Mouse (Mus musculus) lung, adult 2 months (tissue): Measurements from ENCODE around the gene Taf4. TPM values are rescaled to one million over a fixed set of nuclear protein-coding genes. Genes with fewer than 3 reads are reported as not detected.

Source experiments
- DNase-seq: peaks from one replicate; pipeline ENCODE4 v3.0.0; 2022
- H3K4me1 ChIP-seq: fragments of 200-500 bp; 2 replicates; pipeline ENCODE4 v1.6.1; 2011; ENCODE audit warnings: low read length; ENCODE audit not compliant: control insufficient read depth, insufficient read depth
- H3K4me3 ChIP-seq: fragments of 200-500 bp; replicated peaks from 2 replicates; pipeline ENCODE3; 2011; ENCODE audit warnings: low read depth, mild to moderate bottlenecking, control low read depth, low read length; ENCODE audit errors: extremely low read depth
- CTCF ChIP-seq: fragments of 200-500 bp; IDR thresholded peaks from 2 replicates; pipeline ENCODE4 v1.5.1; 2011; ENCODE audit warnings: mild to moderate bottlenecking, low read length, control low read depth; ENCODE audit not compliant: insufficient read depth
- POLR2A ChIP-seq: fragments of 200-500 bp; IDR thresholded peaks from 2 replicates; pipeline ENCODE4 v1.6.1; 2011; ENCODE audit warnings: low read depth, mild to moderate bottlenecking, control low read depth, low read length, borderline replicate concordance; ENCODE audit errors: extremely low read depth
- WGBS: fragments of 180-500 bp; shearing (Covaris S2); methylation state at CpG from one replicate; pipeline ENCODE4 v1.1.7; 2018; 5-methylcytosine and 5-hydroxymethylcytosine counted together
- polyA plus RNA-seq: library from polyadenylated mRNA; depleted of rRNA; stranded (reverse); fragments of >200 nt; gene quantifications from 2 replicates; pipeline ENCODE4 v1.2.3, GENCODE M21; 2012

Taf4 gene
- polyA plus RNA-seq, 1 experiment: 11.5 TPM

- no peak overlapping the region for H3K4me3 ChIP-seq
- no peak for DNase-seq
- 86% methylated on average over 1 of the region's 1 CpGs for WGBS
- no peaks in the 10 kb centered on the region for H3K4me1 ChIP-seq
- TF ChIP-seq POLR2A: no peak
- TF ChIP-seq CTCF: no peak
Observed at GRCm38 (mm10) chr2:179985695-179986094, 9.2 kb upstream of the Taf4 start.

- Histone ChIP-seq H3K4me1 (0 out of 2 replicates have a peak, but pooled peaks cover 2% of the 10 kb centered on the region), H3K4me3 (no peak overlapping the region)
- TF ChIP-seq CTCF: no peak
- no peak for TF ChIP-seq POLR2A
- no peak for DNase-seq
- WGBS: 37% methylated on average over 7 of the region's 7 CpGs
Observed at GRCm38 (mm10) chr2:179984830-179985229, 8.4 kb upstream of the Taf4 start.

GRCm38 (mm10) chr2:179982715-179983114 is 6.3 kb upstream of the Taf4 start:
- no peak for TF ChIP-seq CTCF
- no peak for TF ChIP-seq POLR2A
- no peak for DNase-seq
- 89% methylated on average over 3 of the region's 3 CpGs for WGBS
- Histone ChIP-seq H3K4me3 (no peak overlapping the region), H3K4me1 (0 out of 2 replicates have a peak, but pooled peaks cover 2% of the 10 kb centered on the region)

- no peak for DNase-seq
- Histone ChIP-seq H3K4me3 (no peak overlapping the region), H3K4me1 (peaks cover 6% of the 10 kb centered on the region)
- TF ChIP-seq CTCF: no peak
- no peak for TF ChIP-seq POLR2A
- 52% methylated on average over 4 of the region's 4 CpGs for WGBS
Observed at GRCm38 (mm10) chr2:179980616-179981015, 4.2 kb upstream of the Taf4 start.

GRCm38 (mm10) chr2:179979836-179980235 is 3.4 kb upstream of the Taf4 start:
- TF ChIP-seq POLR2A (no peak), CTCF (no peak)
- DNase-seq: no peak
- 49% methylated on average over 8 of the region's 8 CpGs for WGBS
- Histone ChIP-seq H3K4me1 (peaks cover 8% of the 10 kb centered on the region), H3K4me3 (no peak overlapping the region)

- H3K4me1 ChIP-seq: peaks cover 19% of the 10 kb centered on the region
- no peak overlapping the region for H3K4me3 ChIP-seq
- WGBS: 82% methylated on average over 3 of the region's 3 CpGs
- no peak for DNase-seq
- TF ChIP-seq CTCF (no peak), POLR2A (no peak)
Observed at GRCm38 (mm10) chr2:179978250-179978649, 1.8 kb upstream of the Taf4 start.

- peaks cover 20% of the 10 kb centered on the region for H3K4me1 ChIP-seq
- peak overlapping the region; percentile 99 for H3K4me3 ChIP-seq
- no peak for TF ChIP-seq POLR2A
- no peak for TF ChIP-seq CTCF
- 7% methylated on average over 10 of the region's 10 CpGs for WGBS
- DNase-seq: no peak
Observed at GRCm38 (mm10) chr2:179977344-179978025, 1.0 kb upstream of the Taf4 start.

- TF ChIP-seq POLR2A (no peak; the same call in 1 of the 2 replicates), CTCF (no peak)
- H3K4me1 ChIP-seq: peaks cover 28% of the 10 kb centered on the region
- WGBS: 7% methylated on average over 51 of the region's 54 CpGs
- peak overlapping the region; percentile 96 for H3K4me3 ChIP-seq
- DNase-seq: no peak
Observed at GRCm38 (mm10) chr2:179976295-179976627, 185 bp downstream of the Taf4 start.

GRCm38 (mm10) chr2:179975851-179976250 is 595 bp downstream of the Taf4 start:
- TF ChIP-seq POLR2A (no peak), CTCF (no peak)
- H3K4me1 ChIP-seq: peaks cover 28% of the 10 kb centered on the region
- no peak for DNase-seq
- 35% methylated on average over 81 of the region's 82 CpGs for WGBS
- peak overlapping the region; percentile 96 for H3K4me3 ChIP-seq

- WGBS: 9% methylated on average over 44 of the region's 45 CpGs
- Histone ChIP-seq H3K4me3 (peak overlapping the region; percentile 37), H3K4me1 (peaks cover 27% of the 10 kb centered on the region)
- DNase-seq: peak; percentile 52
- TF ChIP-seq POLR2A (no peak), CTCF (no peak)
Observed at GRCm38 (mm10) chr2:179974651-179975471, 1.6 kb downstream of the Taf4 start.
